Mouse (Mus musculus) activated CD4-positive, CD25-positive, alpha-beta regulatory T cell, adult 4 months (primary cell): ENCODE results near the gene Kcnj16. TPM values are rescaled to one million over a fixed set of nuclear protein-coding genes. Genes with fewer than 3 reads are reported as not detected.

ENCODE experiments used
- ATAC-seq: one replicate; pipeline ENCODE4 v1.8.0; 2017
- polyA plus RNA-seq, 2 experiments: library from polyadenylated mRNA; unstranded; fragments of 100-300 nt; shearing (Covaris generic); gene quantifications; one replicate each; pipeline ENCODE4 v1.2.1; 2017

The Kcnj16 gene
- polyA plus RNA-seq, 2 experiments from 2014 or later: 0.17 TPM; not detected in 1

GRCm38 (mm10) chr11:111057435-111057834, 89.6 kb downstream of the Kcnj16 start:
- no peak for ATAC-seq

GRCm38 (mm10) chr11:111059440-111059839, 91.6 kb downstream of the Kcnj16 start:
- no peak for ATAC-seq

DNA sequence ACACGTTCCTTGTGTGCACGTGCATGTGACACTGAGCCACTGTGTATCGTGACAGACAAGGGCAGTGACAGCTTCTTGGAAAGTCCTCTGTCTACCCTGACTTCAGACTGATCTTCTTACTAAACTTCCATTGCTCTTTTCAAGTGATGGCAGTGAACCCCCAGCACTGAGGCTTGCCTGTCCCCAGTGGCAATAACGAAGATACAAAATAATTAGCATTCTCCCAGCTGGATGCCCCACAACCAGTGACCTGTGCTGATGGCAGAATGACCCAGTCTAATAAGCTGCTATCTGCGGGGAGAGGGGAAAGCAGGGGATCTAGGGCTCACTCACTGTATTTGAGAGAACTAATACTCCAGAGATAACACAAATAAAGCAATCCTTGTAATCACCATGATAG, 92.4 kb downstream of the Kcnj16 start:
- no peak for ATAC-seq

- ATAC-seq: no peak
Observed at GRCm38 (mm10) chr11:111064751-111065527, 97.1 kb downstream of the Kcnj16 start.

GRCm38 (mm10) chr11:111065635-111066298, 97.9 kb downstream of the Kcnj16 start, which contains the start of gene Kcnj2:
TSS of gene Kcnj2 (plus strand) at chr11:111066164.
- peak; percentile 89 for ATAC-seq

- ATAC-seq: no peak
Observed at GRCm38 (mm10) chr11:111066299-111066691, 98.5 kb downstream of the Kcnj16 start.

- no peak for ATAC-seq
Observed at GRCm38 (mm10) chr11:111067787-111068186, 100.0 kb downstream of the Kcnj16 start.

DNA sequence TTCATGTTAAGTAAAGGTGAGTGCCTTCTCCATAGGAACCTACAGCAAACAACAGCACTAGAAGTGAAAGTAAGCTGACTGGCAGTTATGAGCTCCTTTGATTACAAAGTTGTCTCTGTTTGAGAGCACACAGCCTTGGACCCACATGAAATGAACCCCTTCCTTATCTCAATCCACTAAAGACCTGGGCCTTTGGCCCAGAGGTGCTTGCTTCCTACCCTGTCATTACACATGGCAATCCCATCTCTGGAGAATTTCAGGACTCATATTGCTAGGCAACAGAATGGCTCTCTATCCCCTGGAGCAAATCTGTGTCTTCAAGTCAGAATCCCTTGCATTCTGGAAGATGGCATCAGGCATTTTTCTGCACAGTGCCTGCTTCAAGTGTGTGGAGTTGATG, 102.6 kb downstream of the Kcnj16 start:
- no peak for ATAC-seq

DNA sequence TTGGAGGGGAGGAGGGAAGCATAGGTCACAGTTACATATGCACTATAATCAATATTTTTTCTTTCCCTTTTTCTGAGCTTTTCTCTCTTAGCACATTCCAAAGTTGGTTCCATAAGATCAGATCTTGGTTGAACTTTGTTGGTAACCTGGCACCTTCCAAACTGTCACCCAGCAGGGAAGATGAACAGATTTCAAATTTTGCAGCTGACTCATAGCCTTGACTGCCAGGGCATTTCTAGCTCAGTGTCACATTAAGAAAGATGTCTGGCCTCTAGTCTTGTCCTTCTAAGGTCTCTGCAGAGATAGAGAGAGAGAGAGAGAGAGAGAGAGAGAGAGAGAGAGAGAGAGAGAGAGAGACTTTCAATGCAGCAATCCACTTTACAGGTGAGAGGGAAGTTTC, 106.3 kb downstream of the Kcnj16 start:
- no peak for ATAC-seq

Other genes with a start within 250 kb of the Kcnj16 start
- under 1 TPM in 1 of 2 experiments, not detected in 1; 0.09 TPM for gene Kcnj2, start 98.1 kb downstream of the Kcnj16 start, polyA plus RNA-seq